Mouse (Mus musculus): ENCODE measurements at regions not wholly inside any gene's neighbourhood (a gene's known extent, or its start where the extent isn't known, plus 50 kb on each side); places are given as distances from the start of the nearest gene placed in this dataset.

DNA sequence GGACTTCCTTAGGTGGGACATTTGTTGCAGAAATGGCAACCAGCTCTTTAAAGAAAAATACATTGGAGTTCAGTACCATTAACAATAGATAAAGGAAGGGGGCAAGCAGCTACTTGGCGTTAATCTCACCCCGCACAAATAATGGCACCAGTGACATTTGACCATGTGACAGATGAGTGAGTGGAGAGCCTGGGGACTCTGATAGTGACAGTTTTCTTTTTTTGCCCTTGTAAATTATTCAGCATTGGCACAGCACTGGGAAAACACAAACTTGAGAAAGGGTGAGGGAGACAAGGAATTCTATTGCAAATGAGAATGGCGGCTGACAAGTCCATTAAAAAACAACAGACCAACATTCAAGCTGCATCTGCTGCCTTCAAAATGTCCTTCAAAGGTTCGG, 603.3 kb upstream of the Fam92a start:
- dilution Hi-C loops (cut with MboI; ENCODE audit: extremely low pct_ligation_motif_present, extremely low pct_unique_long_range_greater_than_20kb, low sequenced_read_pairs) = no loop called here
- Histone ChIP-seq H3K27ac (ENCODE audit: insufficient read depth, low read depth) (no peak overlapping the region), H3K9me3 (replicated peaks; ENCODE audit: low read length) (no peaks in the 10 kb centered on the region), H3K27me3 (replicated peaks) (no peaks in the 10 kb centered on the region), H3K9ac (ENCODE audit: insufficient read depth, low read depth) (no peak overlapping the region), H3K36me3 (replicated peaks in 1 of 2; ENCODE audit: control insufficient read depth in 1 of 2, insufficient read depth in 1 of 2, low read length in 1 of 2) (no peaks in the 10 kb centered on the region), H3K4me1 (ENCODE audit: control insufficient read depth in 1 of 2, insufficient read depth in 2 of 2) (peaks cover 8 to 43% of the 10 kb centered on the region in 2 experiments), H3K79me2 (replicated peaks; ENCODE audit: control insufficient read depth, extremely low read depth, insufficient read depth, poor library complexity, severe bottlenecking) (no peaks in the 10 kb centered on the region), H3K4me2 (ENCODE audit: insufficient read depth, low read depth, poor library complexity, severe bottlenecking) (no peak overlapping the region), H3K4me3 (replicated peaks in 1 of 3; ENCODE audit: low read depth in 2 of 3, low read length in 2 of 3, poor library complexity in 1 of 3) (no peak overlapping the region)
- in situ Hi-C loops (cut with MboI; ENCODE audit: low pct_ligation_motif_present, low pct_unique_long_range_greater_than_20kb, low sequenced_read_pairs) = no loop called here
- no peak for TF ChIP-seq SMC3 (IDR thresholded peaks at IDR 0.05; ENCODE audit: low read depth, low read length)
- TF ChIP-seq ETS1 (conservative IDR thresholded peaks at IDR 0.05; ENCODE audit: low read depth, low read length) = no peak
- TF ChIP-seq RCOR1 (conservative IDR thresholded peaks at IDR 0.05; ENCODE audit: low read depth, low read length) = no peak
- no peak for TF ChIP-seq MYC (IDR thresholded peaks at IDR 0.05; ENCODE audit: low read depth, low read length)
- TF ChIP-seq JUN (IDR thresholded peaks at IDR 0.05; ENCODE audit: insufficient read depth, low read depth, low read length) = no peak
- TF ChIP-seq ZNF384 (IDR thresholded peaks at IDR 0.05; ENCODE audit: low read depth, low read length) = no peak
- TF ChIP-seq ZKSCAN1 (IDR thresholded peaks at IDR 0.05; ENCODE audit: borderline replicate concordance, low read depth, low read length) = no peak
- TF ChIP-seq TCF12 (IDR thresholded peaks at IDR 0.05; ENCODE audit: low read depth, low read length) = no peak
- TF ChIP-seq EP300 (IDR thresholded peaks at IDR 0.05; ENCODE audit: low read length) = no peak
- TF ChIP-seq TBP (conservative IDR thresholded peaks at IDR 0.05; ENCODE audit: low read depth, low read length) = no peak
- TF ChIP-seq CHD2 (IDR thresholded peaks at IDR 0.05; ENCODE audit: low read length) = no peak
- TF ChIP-seq MEF2A (IDR thresholded peaks at IDR 0.05; ENCODE audit: borderline replicate concordance, low read depth, low read length) = no peak
- TF ChIP-seq CHD1 (IDR thresholded peaks at IDR 0.05; ENCODE audit: low read depth, low read length) = no peak
- no peak for TF ChIP-seq BHLHE40 (IDR thresholded peaks at IDR 0.05; ENCODE audit: low read depth, low read length)
- no peak for TF ChIP-seq MXI1 (IDR thresholded peaks at IDR 0.05; ENCODE audit: low read depth, low read length)
- no peak for TF ChIP-seq NRF1 (IDR thresholded peaks at IDR 0.05; ENCODE audit: low read depth, low read length)
- TF ChIP-seq POLR2AphosphoS2 (IDR thresholded peaks at IDR 0.05; ENCODE audit: low read depth, low read length) = no peak
- no peak for TF ChIP-seq E2F4 (IDR thresholded peaks at IDR 0.05; ENCODE audit: insufficient replicate concordance, low read depth, low read length)
- no peak for TF ChIP-seq ELF1 (IDR thresholded peaks at IDR 0.05; ENCODE audit: low read depth, low read length)
- DNase-seq (ENCODE audit: extremely low read depth) = no peak

- Histone ChIP-seq H3K4me2 (ENCODE audit: insufficient read depth, low read depth, poor library complexity, severe bottlenecking) (no peak overlapping the region), H3K36me3 (replicated peaks in 1 of 2; ENCODE audit: control insufficient read depth in 1 of 2, insufficient read depth in 1 of 2, low read length in 1 of 2) (no peaks in the 10 kb centered on the region), H3K79me2 (replicated peaks; ENCODE audit: control insufficient read depth, extremely low read depth, insufficient read depth, poor library complexity, severe bottlenecking) (no peaks in the 10 kb centered on the region), H3K9me3 (replicated peaks; ENCODE audit: low read length) (no peaks in the 10 kb centered on the region), H3K27me3 (replicated peaks) (no peaks in the 10 kb centered on the region), H3K27ac (ENCODE audit: insufficient read depth, low read depth) (no peak overlapping the region), H3K4me1 (ENCODE audit: control insufficient read depth in 1 of 2, insufficient read depth in 2 of 2) (peaks cover 6 to 38% of the 10 kb centered on the region in 2 experiments; a peak in 3 of 4 replicates), H3K4me3 (replicated peaks in 1 of 3; ENCODE audit: low read depth in 2 of 3, low read length in 2 of 3, poor library complexity in 1 of 3) (no peak overlapping the region), H3K9ac (ENCODE audit: insufficient read depth, low read depth) (no peak overlapping the region)
- in situ Hi-C loops (cut with MboI; ENCODE audit: low pct_ligation_motif_present, low pct_unique_long_range_greater_than_20kb, low sequenced_read_pairs) = loop anchor here (5.0 to 25.0 kb wide), 2 partner anchors 212 to 1003 kb away; no protein-coding TSS in a partner anchor
- no peak for DNase-seq (ENCODE audit: extremely low read depth)
- TF ChIP-seq TCF12 (IDR thresholded peaks at IDR 0.05; ENCODE audit: low read depth, low read length) = no peak
- TF ChIP-seq NELFE (IDR thresholded peaks at IDR 0.05; ENCODE audit: low read depth, low read length) = no peak
- TF ChIP-seq ZKSCAN1 (IDR thresholded peaks at IDR 0.05; ENCODE audit: borderline replicate concordance, low read depth, low read length) = no peak
- TF ChIP-seq CHD1 (IDR thresholded peaks at IDR 0.05; ENCODE audit: low read depth, low read length) = no peak
- no peak for TF ChIP-seq POLR2A (IDR thresholded peaks at IDR 0.05; ENCODE audit: low read depth, low read length)
- no peak for TF ChIP-seq PAX5 (IDR thresholded peaks at IDR 0.05; ENCODE audit: low read length)
- no peak for TF ChIP-seq MEF2A (IDR thresholded peaks at IDR 0.05; ENCODE audit: borderline replicate concordance, low read depth, low read length)
- TF ChIP-seq BHLHE40 (IDR thresholded peaks at IDR 0.05; ENCODE audit: low read depth, low read length) = no peak
- no peak for TF ChIP-seq POLR2AphosphoS2 (IDR thresholded peaks at IDR 0.05; ENCODE audit: low read depth, low read length)
- no peak for TF ChIP-seq EP300 (IDR thresholded peaks at IDR 0.05; ENCODE audit: low read length)
- TF ChIP-seq ETS1 (conservative IDR thresholded peaks at IDR 0.05; ENCODE audit: low read depth, low read length) = no peak
- no peak for TF ChIP-seq JUND (conservative IDR thresholded peaks at IDR 0.05; ENCODE audit: low read depth, low read length)
- TF ChIP-seq ZC3H11A (IDR thresholded peaks at IDR 0.05; ENCODE audit: low read depth, low read length) = no peak
- dilution Hi-C loops (cut with MboI; ENCODE audit: extremely low pct_ligation_motif_present, extremely low pct_unique_long_range_greater_than_20kb, low sequenced_read_pairs) = no loop called here
Observed at GRCm38 (mm10) chr4:12774671-12775070, 602.9 kb upstream of the Fam92a start.
